Mouse (Mus musculus) embryo, embryonic 9.5 days (tissue): ENCODE data around the gene Primpol.
"Not testable (repeated sequence)": the region's sequence is repeated elsewhere in the genome, so short reads cannot be mapped to it uniquely, and the experiment has no call there.

Experiments used
- DNase-seq: peaks from one replicate; pipeline ENCODE4 v3.0.0-alpha.2; 2017; ENCODE audit errors: extremely low spot score

The Primpol gene

DNA sequence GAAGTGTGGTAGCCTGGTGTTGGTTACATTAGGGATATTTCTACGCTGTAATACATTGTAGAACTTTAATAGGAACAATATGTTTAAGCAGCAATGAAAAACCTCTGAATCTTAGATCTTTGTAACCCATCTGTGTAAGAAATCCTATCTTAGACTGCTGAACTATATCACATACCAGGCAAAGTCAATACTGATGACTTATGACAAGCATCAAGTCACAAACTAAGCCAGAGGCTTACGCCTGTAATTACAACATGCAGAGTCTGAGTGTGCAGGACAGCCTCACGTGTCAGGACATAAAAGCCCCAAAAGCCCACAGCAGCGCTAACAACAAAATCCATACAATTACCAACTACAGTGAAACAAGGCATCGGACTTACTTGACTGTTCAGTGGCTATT lies 13.4 kb downstream of the Primpol start:
- no peak for DNase-seq

- no peak for DNase-seq
Observed at GRCm38 (mm10) chr8:46600959-46601707, 15.9 kb downstream of the Primpol start.

GRCm38 (mm10) chr8:46599314-46599904 lies 17.6 kb downstream of the Primpol start:
- DNase-seq = no peak

GRCm38 (mm10) chr8:46598753-46599152 lies 18.3 kb downstream of the Primpol start:
- no peak for DNase-seq

DNA sequence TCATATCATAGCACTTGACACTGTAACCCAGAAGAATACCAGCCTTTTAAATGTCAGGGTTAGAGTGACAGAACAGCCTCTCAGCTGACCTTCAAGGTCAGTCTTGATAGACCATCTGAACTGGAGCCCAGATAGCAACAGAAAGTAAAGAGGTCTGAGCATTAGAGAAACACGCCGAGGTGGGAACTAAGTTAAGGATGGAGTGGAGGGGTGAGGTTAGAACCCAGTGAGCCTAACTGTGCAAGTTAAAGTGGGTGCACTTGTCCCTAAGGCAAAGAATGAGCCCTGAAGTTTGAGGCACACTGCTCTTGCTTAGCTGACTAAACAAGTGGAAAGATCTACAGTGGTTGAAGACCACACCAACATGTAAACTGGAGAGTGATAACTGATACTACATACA lies 18.9 kb downstream of the Primpol start:
- DNase-seq = no peak

DNA sequence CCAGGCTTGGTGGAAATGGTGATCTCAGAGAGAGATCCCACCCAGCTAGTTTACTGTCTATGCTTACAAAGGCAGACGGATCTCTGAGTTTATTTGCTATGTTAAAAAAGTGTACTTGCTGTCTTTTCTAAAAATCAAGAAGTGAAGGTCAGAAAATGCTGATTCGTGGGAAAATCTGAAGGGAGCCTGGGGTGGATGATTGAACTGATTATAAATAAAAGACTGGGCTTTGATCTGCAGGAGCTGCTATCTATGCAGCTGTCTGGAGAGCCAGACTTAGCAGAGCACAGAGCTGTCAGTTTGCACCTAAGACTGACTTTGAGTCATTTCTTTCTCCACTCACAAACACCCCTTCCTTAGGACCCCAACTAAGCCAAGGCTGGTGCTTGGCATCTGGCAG lies 19.6 kb downstream of the Primpol start:
- no peak for DNase-seq

GRCm38 (mm10) chr8:46596530-46596929 lies 20.5 kb downstream of the Primpol start:
- DNase-seq = no peak

GRCm38 (mm10) chr8:46595593-46595992 lies 21.4 kb downstream of the Primpol start:
- DNase-seq = no peak

DNA sequence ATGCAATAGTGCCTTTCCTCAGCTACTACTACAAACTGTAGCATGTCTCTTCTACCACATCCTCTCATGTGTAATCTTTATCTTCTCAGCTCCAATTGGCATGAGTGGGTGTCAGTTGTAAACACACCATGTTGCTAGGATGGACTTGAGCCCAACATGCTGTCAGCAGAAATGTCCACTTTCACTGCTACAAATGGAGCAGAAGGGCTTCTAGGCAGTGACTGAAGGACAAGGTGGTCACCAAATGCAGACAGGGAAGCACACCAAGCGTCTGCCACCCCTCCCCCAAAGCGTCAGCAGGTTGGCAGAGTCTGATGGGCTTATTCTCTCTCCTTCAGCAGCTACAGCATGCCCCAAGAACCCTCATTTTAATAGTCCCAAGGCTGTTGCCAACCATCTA lies 23.2 kb downstream of the Primpol start:
- no peak for DNase-seq

- no peak for DNase-seq
Observed at GRCm38 (mm10) chr8:46593067-46593466, 23.9 kb downstream of the Primpol start.

DNA sequence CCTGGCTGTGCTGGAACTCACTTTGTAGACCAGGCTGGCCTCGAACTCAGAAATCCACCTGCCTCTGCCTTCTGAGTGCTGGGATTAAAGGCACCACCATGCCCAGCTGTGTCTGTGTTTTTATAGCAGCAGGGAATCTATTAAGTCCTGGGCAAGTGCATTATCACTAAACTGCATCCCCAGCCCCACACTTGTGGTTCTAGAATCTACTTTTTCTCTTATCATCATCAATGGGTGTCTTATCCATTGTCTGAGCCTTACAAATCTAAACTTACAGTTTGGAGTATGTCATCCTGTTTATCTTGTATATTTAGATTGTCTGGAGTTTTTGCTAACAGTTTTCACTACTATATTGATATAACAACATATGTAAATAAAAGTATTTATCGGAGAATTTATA lies 28.3 kb downstream of the Primpol start:
- no peak for DNase-seq

- DNase-seq = no peak
Observed at GRCm38 (mm10) chr8:46587911-46588310, 29.1 kb downstream of the Primpol start.

DNA sequence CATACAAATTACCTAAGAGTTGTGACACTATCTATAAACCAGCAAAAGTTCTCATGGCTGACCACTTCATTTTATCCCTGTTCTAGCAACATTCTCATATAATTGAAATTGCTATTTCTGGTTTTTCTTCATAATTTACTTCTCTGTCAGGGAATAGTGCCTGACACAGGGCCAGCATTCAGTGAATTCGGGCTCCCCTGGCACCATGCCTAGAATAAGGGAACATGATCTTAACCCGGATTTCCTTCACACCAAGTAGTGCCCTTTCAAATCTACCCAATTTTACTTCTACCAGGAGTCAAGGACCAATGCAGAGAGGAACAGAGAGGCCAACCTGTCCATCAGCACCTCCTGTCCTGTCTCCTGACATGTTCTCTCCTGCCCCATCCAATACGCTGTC lies 31.4 kb downstream of the Primpol start:
- DNase-seq = no peak

GRCm38 (mm10) chr8:46584328-46584727 lies 32.7 kb downstream of the Primpol start:
- DNase-seq = not testable (repeated sequence)

DNA sequence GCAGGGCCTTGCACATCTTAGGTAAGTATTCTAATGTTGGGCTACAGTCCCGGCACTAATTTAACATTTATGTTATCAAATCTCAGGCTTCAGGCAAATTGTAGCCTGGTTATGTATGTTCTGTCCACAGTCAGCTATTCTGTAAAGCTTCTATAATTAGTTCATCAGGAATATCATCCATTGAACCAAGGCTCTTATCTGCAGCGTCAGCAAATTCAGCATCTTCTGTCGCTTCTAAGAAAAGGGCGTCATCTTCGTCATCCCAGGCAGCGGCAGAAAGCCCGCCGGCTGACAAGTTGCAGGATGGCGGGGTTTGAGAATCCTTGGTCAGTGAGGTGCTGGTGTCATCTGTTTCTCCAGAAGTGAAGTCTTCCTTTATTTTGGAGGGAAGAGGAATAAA lies 38.2 kb downstream of the Primpol start:
- no peak for DNase-seq

DNA sequence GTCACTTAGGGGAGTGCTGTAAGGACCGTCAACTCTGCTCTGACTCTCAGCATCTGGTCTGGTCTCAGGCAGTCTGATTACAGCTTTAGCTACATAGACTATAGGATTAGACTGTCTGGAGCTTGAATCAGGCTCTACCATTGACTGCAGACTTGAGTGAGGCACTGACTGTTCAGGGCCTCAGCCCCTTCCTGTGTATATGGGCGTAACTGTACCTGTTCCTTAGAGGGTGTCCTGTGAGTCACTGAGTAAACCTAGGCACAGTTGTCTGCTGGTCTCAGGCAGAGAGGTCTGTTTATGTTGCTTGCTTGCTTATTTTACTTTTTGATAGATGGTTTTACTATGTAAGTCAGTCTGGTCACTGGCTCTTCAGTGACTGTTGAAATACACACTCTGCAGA lies 43.0 kb downstream of the Primpol start:
- no peak for DNase-seq

GRCm38 (mm10) chr8:46573446-46573845 lies 43.6 kb downstream of the Primpol start:
- no peak for DNase-seq

GRCm38 (mm10) chr8:46570673-46571072 lies 46.3 kb downstream of the Primpol start:
- no peak for DNase-seq

- DNase-seq = no peak
Observed at GRCm38 (mm10) chr8:46569659-46570441, 47.2 kb downstream of the Primpol start.

GRCm38 (mm10) chr8:46568942-46569341 lies 48.1 kb downstream of the Primpol start:
- DNase-seq = no peak

- DNase-seq = no peak
Observed at GRCm38 (mm10) chr8:46567946-46568345, 49.1 kb downstream of the Primpol start.

DNA sequence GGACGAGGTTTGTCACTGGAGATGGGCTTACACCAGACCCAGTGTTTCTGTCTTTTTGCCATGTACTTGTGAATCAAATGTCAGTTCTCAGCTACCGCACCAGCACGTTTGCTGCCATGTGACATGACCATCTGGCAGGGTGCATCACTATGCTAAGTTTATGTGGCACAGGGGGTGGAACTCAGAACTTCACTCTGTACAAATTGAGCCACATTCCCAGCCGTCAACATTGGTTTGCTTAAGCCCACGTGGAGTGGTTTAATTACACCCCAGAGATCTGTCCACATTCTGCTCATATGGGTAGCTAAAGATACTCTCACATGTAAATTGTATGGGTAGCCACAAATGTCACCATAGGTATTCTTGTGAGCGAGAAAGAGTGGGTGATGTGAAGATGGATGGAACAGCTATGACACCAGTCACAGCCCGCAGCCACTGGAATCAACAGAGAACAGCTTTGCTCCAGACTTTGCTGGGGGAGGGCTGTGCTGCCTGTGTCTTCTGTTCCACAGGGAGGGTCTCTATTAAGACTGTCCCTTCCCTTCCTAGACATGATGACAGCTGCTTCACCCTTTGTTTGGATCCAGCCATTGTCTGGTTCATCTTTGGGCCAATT lies 50.0 kb downstream of the Primpol start:
- no peak for DNase-seq
